Mouse (Mus musculus): ENCODE results near the gene Lats2.
A peak's percentile ranks its signal among the peaks of the same experiment; 100 is the strongest.

The Lats2 gene

GRCm38 (mm10) chr14:57737089-57737488 is 21.1 kb downstream of the Lats2 start:
- ATAC-seq (ENCODE audit: low TSS enrichment) = no peak

DNA sequence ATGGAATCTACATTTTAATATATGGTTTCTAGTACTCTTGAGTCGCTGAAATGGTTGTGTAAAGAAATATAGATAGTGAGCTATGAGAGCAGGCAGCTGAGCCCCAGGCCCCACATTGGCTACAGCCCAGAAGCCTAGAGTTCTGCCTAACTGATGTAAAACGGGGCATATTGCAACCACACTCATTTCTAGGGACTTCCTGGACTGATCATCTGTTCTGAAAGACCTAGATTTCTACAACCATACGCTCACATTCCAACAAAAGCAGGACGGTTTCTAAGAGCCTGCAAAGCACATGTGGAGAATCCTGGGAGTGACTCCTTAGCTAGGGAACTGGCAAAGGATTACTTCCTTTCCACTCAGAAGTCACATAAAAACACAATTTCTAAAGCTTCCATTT is 22.0 kb downstream of the Lats2 start:
- peak; percentile 41 for ATAC-seq (ENCODE audit: low TSS enrichment)

GRCm38 (mm10) chr14:57732668-57733293 is 25.4 kb downstream of the Lats2 start:
- ATAC-seq (ENCODE audit: low TSS enrichment) = peak; percentile 48; the same call in 1 of the 2 replicates

DNA sequence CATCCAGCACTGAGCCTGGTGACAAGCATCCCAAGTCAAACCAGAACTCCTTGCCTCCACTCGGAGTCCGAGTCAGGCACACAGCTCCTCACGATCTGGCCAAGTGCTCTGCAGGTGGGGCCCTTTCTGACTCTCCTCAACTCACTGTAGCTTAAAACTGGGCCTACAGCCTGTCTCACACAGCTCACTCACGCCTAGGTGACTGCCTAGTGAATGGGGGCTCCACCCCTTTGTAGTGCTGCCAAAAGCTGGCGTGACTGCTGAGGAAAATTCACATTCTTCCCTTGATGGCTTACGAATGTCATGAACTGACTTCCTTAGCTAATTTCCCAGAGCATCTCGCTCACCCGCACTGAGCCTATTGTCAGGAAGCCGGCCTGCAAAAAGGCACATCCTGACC is 27.7 kb downstream of the Lats2 start:
- no peak for ATAC-seq (ENCODE audit: low TSS enrichment)

GRCm38 (mm10) chr14:57729975-57730499 is 28.2 kb downstream of the Lats2 start:
- no peak for ATAC-seq (ENCODE audit: low TSS enrichment)

- no peak for ATAC-seq (ENCODE audit: low TSS enrichment)
Measured at GRCm38 (mm10) chr14:57729364-57729763, 28.8 kb downstream of the Lats2 start.

- no peak for ATAC-seq (ENCODE audit: low TSS enrichment)
Measured at GRCm38 (mm10) chr14:57726172-57726571, 32.0 kb downstream of the Lats2 start.

- no peak; the same call in 1 of the 2 replicates for ATAC-seq (ENCODE audit: low TSS enrichment)
Measured at GRCm38 (mm10) chr14:57724473-57724872, 33.7 kb downstream of the Lats2 start.

DNA sequence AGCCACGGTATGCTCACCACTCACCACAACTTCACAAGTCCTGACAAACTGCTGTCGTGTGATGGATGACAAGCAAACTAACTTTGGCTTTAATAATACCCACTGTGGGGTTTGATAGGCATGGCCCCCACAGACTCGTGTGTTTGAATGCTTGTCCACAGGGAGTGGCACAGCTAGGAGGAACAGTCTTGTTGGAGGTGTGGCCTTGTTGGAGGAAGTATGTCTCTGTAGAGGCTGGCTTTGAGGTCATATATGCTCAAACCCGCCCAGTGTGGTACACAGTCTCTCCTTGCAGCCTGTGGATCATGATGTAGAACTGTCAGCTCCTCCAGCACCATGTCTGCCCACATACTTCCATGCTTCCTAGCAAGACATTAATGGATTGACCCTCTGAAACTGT is 39.9 kb downstream of the Lats2 start:
- ATAC-seq (ENCODE audit: low TSS enrichment) = no peak

- ATAC-seq (ENCODE audit: low TSS enrichment) = 0 out of 2 replicates have a peak, but pooled peaks have one; percentile 9
Measured at GRCm38 (mm10) chr14:57716601-57717245, 41.5 kb downstream of the Lats2 start.

- ATAC-seq (ENCODE audit: low TSS enrichment) = no peak
Measured at GRCm38 (mm10) chr14:57712884-57713283, 45.3 kb downstream of the Lats2 start.

DNA sequence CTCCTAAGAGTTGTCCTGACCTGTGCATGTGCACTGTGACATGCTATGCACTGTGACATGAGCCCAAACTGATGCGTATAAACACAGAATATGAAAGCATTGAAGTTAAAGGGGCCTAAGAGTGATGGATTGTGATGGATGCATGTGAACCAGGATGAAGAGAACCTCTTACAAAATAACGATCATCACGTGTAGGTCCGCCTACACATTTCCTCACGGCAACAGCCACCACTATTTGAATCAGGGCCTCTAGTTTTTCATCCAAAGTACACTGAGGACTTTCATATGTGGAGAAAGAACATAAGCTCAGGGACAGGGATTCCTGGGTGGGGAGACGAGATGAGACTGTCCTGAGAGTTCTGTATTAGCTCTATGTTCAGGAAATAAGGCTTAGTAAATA is 47.1 kb downstream of the Lats2 start:
- no peak for ATAC-seq (ENCODE audit: low TSS enrichment)

DNA sequence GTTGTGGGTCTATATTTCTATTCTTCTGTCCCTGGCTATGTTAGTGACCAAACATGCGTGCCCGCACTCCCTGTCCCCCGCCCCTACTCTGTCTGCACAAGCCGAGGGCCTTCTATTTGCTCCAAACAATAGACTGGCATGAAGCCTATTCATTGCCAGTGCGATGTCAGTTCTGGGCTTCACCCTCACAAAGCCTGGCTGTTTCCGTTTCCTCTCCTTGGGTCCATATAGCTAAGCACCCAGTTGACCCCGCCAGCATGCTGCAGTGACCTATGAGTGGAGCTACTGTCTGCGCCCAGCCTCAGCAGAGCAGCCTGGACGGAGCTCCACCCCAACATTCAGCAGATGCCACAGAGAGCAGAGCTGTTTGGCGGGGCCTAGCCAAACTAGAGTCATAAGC is 49.0 kb downstream of the Lats2 start:
- no peak for ATAC-seq (ENCODE audit: low TSS enrichment)

- ATAC-seq (ENCODE audit: low TSS enrichment) = no peak
Measured at GRCm38 (mm10) chr14:57708580-57708979, 49.6 kb downstream of the Lats2 start.

DNA sequence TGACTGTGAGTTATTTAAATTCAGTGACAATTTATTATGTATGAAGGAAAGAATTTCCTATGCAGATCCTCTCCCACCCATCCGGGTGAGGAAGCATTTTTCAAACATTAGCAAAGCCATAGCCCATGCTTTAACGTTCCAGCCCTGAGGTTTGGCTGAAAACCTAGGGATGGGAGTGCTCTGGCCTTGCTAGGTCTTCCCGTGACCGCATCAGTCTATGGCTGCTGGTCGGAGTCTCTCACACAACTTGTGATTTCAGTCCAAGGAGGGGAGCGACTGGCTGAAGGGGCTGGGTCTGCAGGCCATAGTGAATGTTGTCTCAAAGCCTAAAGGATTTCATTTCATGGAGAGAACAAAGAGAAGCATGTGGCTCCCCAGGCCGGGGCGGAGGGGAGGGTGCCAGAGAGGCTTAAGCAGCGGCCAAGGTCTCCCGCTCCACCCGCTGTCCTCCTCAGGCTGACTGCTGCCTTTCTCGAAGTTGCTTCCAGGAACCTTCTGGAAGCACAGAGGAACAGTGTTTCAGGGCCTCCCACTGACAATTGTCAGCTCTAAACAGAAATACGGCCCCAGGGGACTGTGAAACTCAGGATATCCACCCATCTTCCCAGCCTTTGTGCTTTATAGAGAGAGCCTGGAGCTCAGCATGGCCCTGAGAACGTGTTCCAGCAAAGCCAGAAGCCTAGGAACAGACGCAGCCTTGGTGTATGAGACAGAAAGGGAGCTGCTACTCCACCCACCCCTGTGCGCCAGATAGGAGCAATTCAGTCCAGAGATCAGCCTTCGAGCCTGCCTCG is 50.9 kb downstream of the Lats2 start:
- peak; percentile 62 for ATAC-seq (ENCODE audit: low TSS enrichment)

DNA sequence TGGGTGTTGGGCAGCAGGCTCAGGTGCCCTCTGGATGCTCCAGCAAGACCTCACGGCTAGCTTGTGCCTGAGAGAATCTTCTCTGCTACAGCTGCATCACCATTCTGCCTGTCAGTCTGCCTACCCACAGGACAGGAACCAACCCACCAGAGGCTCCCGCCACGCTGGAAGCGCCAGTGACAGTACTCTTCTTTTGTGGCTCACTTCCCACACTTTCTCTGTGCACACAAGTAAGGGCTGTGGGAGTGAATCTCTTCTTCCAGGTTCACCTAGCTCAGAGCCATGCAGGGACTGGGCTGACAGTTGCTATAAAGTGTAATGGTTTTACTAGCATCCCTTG is 51.5 kb downstream of the Lats2 start:
- peak; percentile 91 for ATAC-seq (ENCODE audit: low TSS enrichment)

GRCm38 (mm10) chr14:57705759-57706158 is 52.4 kb downstream of the Lats2 start:
- no peak for ATAC-seq (ENCODE audit: low TSS enrichment)

DNA sequence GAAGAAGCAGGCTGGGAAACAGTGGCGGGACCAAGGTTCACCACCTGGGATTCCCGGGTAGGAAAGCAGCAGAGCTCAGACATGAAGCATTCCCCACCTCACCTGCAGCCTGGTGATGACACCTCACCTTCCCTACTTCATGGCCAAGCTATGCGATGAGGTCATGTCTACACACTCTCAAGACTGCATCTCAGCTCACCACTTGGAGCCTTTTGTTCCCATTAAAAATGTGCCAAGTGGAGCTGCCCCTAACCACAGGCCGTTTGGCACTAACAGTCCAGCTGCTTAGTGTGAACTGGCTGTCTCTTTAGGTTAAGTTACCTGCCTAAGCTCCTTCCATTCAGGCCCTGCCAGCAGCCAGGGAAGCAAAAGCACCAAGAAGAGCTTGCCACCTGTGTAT is 53.1 kb downstream of the Lats2 start:
- no peak for ATAC-seq (ENCODE audit: low TSS enrichment)

- 0 out of 2 replicates have a peak, but pooled peaks have one; percentile 20 for ATAC-seq (ENCODE audit: low TSS enrichment)
Measured at GRCm38 (mm10) chr14:57701915-57702477, 56.2 kb downstream of the Lats2 start.

DNA sequence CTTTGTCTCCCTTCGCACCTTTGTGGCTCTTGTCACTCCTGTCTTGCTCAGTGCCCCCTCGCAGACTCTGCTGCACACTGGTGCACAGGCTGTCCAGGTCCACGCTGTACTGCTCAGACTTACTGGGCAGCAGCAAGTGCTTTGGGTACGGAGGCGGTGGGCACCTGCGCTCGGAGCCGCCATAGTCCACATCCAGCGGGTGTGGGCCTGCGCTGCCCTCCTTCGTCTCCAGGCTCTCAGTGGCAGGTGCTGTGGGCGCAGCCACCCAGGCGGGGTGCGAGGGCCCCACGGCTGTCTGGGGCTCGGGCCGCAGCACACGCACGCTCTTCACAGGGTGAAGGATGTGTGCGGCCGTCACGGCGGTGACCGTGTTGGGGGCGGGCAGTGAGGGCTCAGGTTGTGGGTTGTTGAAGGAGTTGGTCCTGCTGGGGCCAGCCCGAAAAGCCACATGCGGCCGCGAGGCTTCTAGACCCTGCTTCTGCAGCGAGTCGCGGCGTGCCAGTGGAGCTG is 58.7 kb downstream of the Lats2 start:
- ATAC-seq (ENCODE audit: low TSS enrichment) = no peak

DNA sequence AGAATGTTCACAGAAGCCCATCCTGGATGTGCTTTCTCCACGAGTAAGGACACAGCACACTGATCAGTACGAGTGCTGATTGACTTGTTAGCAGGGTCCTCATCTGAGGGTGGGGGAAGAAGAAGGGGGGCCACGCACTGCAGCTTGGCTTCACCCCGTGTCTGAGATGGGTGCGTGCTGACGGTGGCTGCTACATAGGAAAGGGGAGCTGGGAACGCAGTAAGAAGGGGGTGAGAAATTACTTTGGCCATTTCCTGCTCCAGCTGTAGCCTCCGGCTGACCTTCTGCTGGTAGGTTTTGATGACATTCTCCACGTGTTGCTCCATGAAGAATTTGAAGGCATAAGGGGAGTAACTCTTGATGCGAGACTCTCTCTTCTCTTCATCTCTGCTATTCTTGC is 59.2 kb downstream of the Lats2 start:
- ATAC-seq (ENCODE audit: low TSS enrichment) = no peak

- ATAC-seq (ENCODE audit: low TSS enrichment) = no peak
Measured at GRCm38 (mm10) chr14:57696066-57696465, 62.1 kb downstream of the Lats2 start.
